Mouse (Mus musculus) yolk sac, embryonic 10.5 days (tissue): ENCODE measurements at regions not wholly inside any gene's neighbourhood (a gene's known extent, or its start where the extent isn't known, plus 50 kb on each side); places are given as distances from the start of the nearest gene placed in this dataset.
A peak's percentile ranks its signal among the peaks of the same experiment; 100 is the strongest.

Experiments used
- DNase-seq: peaks from one replicate; pipeline ENCODE4 v3.0.0-alpha.2; 2017; ENCODE audit warnings: low spot score

DNA sequence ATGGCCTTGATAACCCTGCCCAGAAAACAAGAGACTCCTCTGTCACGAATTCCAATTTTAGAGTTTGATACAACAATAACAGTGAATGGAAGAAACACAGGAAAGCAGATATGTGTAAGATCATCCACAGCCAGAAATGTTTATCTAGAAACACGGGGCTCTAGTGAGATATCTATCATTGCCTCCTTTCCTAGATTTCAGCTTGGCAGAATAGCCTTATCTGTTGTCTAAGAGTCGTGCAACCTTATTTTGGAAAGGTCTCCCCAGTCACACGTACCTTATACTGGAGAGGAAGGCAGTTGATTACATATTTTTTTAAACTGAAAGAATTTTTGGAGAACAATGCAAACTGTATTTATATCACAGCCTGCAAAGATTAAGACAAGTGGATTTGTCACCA lies 61.6 kb downstream of the Gm10295 start:
- DNase-seq, result no peak

DNA sequence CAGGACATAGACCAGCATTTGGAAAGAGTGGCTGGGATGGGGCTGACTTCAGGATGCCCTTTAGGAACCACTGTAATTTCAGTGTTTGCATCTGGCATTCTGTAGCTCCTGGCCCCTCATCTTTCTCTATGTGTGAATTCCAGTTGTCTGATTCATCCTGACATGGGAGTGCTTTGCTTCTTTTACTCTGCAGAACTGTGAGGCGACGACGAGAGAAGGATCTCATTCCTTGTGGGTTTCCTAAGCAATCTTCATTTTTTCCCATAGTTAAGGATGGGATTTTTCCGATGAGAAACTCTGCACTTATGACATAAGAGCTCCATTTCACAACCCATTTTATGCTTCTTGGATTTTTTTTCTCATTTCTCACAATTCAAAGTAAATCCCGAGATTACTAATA lies 62.0 kb downstream of the Gm10295 start:
- peak; percentile 5 for DNase-seq

DNA sequence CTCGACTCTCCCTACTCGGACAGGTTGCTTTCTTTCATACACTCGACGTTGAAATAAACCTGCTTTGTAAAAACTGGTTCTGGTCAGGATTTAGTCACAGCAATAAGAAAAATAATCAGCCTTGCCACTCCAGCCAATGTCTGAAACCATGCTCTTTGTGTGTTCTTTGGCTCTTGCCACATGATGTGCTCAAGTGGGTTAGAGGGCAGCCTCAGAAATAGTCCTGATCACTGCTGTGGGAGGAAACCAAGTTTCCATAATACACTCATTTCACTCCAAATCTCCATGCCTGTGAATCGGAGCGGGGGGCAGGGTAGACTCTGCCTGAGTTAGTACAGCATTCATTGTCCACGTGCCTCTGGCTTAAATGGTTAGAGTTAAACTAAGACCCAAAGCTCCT lies 63.8 kb downstream of the Gm10295 start:
- no peak for DNase-seq

DNA sequence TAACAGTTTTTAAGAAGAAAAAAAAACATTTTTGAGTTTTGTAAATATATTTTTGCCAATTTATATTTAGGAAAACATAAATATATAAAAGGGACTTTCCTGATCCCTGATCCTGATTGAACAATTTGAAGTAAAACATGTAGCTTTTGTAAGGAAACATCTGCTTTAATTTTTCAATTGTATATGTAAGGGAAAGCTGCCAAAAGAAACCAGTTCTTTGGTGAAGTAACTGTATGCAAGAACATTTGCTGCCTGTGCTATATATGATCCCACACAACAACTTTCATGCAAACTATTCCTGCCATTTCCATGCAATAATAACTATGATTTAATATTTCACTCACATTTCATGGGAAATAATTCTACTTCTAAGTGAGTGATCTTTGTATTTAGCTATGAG lies 67.0 kb downstream of the Gm10295 start:
- no peak for DNase-seq

DNA sequence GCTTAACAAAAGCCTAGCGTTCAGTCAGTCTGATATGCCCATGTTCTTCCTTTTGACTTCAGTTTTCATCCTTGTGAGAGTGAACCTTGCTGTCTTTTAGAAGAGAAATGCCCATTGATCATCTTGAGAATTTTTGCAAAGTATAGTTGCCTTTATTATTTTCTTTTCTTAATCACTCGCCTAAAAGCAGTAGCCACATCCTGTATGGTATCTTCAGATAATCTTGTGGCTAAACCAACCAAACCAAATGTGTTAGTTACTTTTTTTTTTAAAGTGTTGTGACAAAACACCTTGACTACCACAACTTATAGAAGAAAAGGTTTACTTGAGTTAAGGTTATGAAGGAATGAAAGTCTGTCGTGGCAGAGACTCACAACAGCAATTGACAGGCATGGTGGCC lies 67.9 kb downstream of the Gm10295 start:
- DNase-seq, result no peak

DNA sequence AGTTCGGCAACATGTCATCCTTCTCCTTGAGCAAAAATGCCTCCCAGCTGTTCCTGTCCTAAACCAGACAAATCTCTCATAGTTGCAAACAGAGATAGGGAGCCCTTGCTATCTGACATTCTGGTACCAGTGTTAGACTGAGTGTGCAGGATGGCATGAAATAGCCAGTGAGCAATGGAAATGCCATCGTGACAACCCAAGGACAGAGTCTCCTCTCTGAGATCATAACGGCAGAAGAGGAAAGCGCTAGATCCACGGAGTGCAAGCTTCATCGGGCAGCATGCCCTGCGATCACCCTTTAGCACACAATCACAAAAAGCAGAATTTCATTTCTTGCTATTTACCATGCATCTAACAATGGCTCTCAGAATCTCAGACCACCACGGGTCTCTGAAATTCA lies 85.2 kb downstream of the Gm10295 start:
- no peak for DNase-seq

DNA sequence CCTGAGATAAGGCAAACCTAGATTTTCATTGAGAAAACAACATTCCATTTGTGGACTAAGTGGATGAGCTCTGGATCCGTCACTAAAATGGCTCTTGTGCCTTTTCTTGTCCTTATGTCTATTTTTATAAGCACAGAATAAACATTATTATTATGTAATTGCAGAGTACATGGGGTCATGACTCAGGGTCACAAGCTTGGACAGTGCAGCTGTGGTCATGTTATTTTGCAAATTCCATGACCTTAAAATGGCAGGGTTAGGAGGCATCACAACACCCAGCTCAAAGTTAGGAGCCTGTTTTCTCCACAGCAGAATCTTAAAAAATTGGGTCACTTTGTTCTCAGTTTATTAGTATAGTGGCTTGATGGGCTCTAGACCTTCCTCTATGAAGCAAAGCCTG lies 87.2 kb downstream of the Gm10295 start:
- no peak for DNase-seq

DNA sequence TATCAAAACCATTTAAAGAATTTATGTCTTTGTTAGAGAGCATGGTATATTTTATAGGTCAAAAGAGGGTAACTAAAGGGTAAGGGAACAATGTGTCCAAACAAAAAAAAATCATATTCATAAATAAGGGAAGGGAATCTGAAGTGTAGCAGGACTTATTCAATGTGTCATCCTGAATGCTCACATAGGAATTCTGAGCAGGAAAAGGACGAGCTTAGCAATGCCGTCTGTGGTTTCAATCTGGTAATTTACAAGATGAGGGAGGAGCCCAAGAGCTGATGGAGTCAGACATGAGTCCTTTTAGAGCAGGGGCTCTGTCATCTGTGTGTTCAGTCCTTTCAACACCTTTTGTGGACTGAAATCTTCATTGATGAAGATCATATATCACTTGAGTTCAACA lies 101.6 kb downstream of the Gm10295 start:
- no peak for DNase-seq

DNA sequence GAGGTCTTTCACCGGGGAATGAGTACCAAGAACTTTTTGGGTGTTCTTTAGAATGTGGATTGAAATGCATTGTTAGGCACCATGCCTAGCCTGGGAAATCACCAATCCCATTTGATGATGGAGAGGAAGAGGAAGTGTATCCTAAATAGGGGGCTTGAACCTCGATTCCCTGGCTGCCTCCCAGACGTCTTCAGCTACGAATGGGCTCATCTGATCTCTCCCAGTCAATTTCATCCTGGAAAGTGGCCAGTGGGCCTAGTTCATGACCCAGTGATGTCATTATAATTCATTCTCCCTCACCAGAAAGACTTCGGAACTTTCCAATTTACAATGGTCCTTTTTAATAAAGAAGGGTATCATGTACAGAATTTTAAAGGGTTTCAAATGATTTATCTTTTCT lies 102.1 kb downstream of the Gm10295 start:
- no peak for DNase-seq

DNA sequence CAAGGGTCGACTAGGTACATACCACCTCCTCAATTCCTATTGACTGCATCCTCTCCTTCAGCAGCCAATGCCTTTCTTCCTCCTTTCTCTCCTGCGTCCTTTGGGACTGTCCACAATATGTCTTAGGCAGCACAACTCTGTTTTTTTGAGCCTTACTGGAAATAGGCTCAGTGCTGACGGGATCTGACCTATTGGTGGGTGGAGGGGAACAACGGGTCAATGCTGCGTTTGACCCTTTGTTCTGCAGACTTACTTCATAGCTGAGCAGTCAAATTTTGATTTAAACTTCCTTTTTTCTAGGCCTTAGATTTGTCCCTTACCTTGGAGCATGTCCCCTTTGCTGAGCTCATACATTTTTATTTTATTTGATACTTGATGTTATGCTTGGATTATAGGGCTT lies 103.4 kb downstream of the Gm10295 start:
- no peak for DNase-seq

DNA sequence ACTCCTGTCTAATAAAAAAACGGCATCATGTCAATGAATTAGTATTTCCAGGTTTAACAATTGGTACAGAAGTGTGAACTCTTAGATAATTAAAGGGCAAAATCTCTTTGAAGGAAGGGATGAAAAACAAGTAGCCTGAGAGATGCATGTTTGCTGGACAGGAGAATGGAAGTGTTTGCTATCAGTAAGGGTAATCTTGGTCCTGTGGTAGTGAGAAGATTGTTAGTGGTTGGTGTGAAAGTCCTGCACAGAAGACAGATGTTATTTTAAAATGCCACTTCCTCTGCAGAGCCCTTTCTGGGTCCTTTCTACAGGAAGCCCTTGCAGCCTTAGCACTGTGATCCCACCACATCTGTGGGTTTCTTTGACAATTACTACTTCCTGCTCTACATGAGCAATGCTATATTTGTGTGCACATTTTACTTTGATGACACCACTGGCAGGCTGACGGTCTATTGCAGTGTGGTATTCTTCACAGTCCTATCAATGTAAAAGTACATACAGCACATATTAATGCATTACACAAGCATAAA lies 108.8 kb downstream of the Gm10295 start:
- no peak for DNase-seq

DNA sequence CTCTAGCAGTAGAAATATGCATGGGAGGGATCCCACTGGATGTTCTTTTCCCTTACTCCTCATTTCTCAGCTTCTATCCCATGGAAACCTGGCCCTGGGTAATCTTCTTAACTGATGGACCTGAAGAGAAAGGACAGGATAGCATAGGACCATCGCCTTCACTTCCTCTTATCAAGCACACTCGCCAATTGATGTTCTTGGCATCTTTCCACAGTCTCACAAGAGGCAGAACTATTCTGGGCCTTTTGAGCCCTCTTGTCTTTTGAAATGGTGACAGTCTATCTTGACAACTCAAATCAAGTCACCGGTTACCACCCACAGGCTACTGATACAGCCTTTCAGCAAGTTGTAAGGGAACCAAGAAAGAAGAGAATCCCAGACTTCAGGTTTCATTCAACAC lies 112.1 kb downstream of the Gm10295 start:
- DNase-seq, result no peak

DNA sequence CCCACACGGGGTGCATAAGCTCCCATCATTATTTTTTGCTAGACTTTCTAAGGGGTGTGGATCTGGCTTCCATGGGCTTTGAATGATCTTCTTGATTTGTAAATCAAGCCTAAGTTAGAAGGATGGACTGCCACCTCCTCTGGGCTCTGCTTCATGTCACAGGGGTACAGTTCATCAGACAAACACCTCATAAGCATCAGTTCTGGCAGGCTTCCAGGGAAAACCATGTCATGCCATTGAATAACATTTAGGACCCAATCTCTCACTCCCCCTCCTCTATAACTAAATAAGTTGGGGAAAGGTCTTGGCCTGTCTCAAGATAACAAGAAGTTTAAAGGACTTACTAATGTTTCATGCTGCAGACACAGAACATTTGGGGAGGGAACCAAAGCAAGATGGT lies 115.0 kb downstream of the Gm10295 start:
- no peak for DNase-seq

DNA sequence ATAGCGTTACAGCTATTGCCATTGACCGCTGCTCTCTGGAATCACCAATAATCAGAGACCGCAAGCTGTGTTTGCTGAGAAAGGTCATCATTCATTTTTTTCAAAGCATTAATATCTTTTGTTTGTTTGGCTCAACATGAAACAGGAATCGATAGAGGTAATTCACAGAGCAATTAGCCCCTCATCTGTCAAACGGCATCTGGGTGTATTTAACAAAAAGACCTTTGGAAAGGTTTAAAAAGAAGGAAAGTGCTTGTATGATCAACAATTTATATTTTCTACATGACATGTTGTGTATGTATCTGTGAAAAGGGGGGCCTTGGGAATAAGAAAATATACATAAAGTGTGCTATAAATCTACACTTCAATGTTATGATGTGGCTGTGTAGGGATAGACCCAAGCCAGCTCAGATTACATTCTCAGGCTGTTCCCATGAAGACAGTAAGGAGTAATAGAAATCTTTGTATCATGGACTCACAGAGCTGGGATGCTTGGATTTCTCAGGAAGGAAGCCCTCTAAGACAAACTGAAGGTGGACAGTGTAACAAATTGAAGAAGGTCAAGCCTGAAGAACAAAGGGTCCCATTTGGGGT lies 117.0 kb downstream of the Gm10295 start:
- DNase-seq, result no peak

DNA sequence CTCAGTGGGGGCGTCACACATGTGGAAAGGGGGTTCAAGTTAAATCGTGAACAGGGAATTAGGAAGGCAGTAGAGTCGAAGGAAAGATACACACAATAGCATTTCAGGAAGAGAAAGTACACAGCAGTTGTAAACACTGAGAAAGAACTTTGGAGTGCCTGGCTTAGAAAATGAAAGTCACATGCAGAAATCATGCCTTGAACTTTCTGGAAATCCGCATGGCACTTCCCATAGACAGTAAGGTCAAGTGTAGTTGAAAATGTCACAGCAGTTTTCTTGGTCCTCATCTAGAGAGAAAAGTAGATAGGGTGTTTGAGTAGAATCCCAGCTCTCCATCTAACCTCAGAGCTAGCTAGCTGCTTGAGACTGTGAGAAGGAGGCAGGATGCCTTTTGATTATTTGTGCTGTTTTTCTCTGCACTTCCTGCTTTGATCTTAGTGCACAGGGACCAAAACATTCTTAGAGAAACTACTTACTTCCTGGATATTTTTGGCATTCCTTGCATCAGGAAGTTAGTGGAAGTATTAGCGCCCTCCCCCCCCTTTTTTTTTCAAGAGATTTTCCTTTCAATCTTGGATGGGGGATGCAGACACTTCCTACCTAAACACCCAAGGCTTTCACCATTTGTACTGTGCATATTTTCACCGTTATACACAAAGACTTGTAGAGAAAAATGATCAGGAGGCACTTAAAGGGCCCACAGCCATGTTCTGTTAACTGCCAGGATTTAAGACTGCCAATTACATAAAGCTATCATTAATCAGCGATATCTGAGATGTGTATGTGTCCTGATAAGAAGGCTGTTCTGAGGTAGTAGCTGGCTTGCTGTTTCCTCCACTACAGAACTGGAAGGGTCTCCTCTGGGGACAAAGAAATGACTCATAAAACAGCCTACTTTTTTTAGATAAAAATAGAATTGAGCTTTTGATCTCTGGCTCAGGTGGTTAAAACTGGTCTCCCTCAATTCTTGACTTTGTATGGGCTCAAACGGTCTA lies 118.2 kb downstream of the Gm10295 start:
- no peak for DNase-seq

DNA sequence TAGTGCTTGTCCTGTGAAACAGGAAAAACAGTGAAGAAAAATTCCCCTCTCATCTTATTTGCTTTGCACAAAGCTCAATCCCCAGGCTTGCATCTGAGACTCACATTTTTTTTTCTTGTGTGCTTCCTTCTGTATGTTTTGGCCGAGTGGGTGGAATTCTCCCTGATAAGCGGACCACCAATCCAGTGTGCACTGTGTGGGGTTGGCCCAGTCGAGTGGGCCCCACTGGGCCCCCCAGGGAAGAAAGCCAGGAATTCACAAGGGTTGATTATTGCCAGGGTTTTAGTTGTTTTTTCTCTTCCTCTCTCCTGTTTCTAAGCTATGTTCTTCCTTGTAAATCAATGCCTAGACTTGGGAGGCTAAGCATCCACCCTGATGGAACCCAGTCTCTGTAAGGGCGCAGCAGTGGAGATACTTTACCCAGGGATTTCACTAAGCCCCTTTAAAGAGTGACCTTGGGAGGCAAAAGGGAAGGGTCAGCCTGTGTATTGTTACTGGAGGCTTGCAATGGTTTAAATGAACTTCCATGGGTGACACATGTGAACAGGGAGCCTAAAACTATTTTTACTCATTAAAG lies 120.3 kb downstream of the Gm10295 start:
- peak; percentile 11 for DNase-seq

DNA sequence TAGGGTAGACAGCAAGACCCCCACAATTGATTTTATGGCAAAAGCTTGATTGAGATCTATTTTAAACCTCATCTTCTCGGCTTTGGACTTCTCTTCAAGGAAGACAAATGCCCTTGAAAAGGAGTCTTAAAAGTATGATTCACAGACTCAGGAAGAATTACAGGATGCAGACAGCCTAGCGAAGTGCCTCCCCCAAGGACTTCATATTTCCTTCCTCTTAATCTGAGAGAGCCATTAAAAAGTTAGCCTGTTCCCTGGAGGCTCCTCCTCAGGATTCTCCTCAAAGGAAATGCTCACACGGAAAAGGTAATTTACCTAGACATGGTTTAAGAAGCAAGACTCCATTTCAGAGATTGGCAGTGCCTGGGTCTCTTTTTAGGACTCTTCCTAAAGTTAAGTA lies 122.1 kb downstream of the Gm10295 start:
- DNase-seq, result no peak

DNA sequence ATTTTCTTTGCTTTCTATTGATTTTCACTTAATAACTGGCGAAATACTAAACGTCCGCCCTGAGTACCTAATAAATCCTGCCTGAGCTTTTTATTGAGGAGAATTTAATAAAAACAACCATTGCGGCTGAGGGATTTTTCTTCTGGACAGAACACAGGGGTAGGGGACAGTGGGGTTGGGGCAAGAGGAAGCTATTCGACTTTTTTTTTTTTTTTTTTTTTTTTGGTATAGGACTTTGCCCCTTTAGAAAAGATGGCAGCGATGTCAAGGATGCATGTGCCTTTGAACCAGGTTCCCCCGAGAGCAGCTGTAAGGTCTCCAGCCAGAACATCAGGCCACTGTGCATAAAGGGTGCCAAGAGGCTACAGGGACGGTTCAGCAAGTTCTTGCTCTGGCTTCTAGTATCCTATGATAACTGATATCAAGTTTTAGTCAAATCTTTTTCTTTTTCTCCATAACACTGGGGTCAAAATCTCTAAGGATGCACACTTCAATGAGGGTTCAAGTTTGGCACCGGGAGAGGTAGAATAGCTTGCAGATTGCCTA lies 126.9 kb downstream of the Gm10295 start:
- no peak for DNase-seq

DNA sequence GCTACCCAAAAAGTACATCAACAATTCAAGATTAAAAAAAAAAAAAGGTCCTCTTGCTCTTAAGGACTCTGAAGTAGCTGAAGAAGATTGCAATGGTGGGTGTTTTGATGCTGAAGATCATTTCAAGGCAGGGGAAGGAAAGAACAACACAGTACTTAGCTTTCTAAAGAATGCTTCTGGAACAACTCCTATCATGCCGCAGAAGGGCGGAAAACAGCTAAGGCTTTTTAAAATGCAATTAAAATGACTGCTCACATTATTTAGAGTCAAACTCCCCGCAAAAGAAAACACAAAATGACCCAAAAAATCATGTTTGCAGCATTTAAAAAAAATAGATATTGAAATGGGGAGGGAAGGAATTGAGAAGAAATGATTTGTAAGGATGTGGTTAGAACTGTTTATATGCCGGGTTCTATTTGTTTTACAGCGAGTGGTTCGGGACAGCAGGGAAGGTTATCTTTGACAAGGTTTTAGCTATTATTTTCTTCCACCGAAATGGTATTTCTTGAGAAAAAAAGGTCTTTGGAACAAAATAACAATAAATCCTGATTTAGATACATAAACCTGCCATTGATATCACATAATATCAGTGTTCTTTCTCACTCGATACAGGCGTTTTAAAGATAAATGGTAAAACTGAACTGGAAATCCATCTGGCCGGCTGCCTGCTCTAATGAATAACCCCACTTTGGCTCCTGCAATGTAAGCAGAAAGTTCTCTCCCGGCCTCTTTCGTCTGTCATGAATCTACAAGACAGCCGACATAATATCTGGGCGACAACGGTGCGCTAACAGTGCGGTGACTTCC lies 127.6 kb downstream of the Gm10295 start:
- DNase-seq, result no peak

DNA sequence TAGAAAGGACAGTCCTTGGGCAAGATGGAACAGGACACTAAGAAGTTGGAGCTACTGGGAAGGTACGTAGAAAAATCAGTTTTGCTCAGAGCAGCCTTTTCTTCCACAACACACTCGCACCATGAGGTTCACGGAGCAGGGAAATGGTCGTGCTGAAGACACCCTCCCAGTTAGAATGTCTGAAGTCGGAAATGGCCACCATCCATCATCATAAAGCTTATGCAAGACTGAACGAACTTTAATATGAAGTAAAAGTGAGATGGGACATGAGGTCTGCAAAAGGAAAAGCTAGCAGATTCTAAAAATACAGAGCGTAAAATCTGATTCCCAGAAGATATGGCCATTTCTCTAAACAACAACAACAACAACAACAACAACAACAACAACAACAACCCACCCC lies 133.9 kb downstream of the Gm10295 start:
- no peak for DNase-seq

DNA sequence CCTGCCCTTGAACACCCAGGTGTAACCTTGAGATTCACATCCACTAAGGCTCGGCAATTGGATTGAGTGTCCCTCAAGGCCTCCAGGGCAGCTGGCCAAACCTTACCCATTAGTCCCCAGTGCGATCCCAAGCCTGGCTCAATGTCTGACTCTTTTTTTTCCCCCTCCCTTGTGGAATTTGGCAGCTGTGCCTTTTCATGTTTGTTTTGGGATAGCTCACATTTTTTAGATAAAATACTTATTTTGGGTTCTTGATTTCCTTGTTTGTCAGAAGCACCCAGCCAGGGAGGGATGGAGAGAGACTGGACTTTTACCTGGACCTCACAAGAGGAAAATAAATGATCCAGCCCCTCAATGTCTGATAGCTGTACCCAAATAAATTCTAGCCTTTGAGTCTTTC lies 134.5 kb downstream of the Gm10295 start:
- DNase-seq, result no peak

DNA sequence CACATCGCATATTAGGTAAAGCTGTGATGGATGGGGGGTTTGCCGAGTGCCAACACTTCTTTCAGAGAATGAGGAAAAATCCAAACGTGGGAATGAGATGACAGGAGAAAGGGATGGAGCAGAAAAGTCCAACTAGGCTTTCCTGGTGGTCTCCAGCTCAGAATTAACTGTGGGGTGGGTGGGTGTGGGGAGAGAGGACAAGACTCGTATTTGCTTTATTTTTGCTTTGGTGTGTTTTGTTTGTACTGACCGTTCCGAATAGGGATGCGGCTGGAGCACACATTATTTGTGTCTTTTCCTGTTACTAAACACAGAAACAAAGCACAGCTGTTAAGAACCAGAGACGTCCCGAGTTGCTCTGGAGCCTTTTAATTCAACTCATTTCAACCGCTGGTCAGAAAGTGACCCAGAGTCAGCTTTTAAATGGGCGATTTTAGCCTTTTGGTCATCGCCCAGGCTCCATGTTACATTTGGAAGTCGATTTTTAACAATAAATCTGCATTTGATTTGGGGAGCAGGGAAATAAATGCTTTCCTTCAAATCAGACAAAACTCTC lies 136.7 kb downstream of the Gm10295 start:
- DNase-seq, result no peak
